Mouse (Mus musculus) hindlimb bud, embryonic 11.5 days (tissue): ENCODE measurements around the gene Zmym3.

Experiments
- DNase-seq: peaks from one replicate; pipeline ENCODE4 v3.0.0-alpha.2; 2012; ENCODE audit warnings: low read depth, low spot score; ENCODE audit errors: extremely low spot score

The Zmym3 gene

DNA sequence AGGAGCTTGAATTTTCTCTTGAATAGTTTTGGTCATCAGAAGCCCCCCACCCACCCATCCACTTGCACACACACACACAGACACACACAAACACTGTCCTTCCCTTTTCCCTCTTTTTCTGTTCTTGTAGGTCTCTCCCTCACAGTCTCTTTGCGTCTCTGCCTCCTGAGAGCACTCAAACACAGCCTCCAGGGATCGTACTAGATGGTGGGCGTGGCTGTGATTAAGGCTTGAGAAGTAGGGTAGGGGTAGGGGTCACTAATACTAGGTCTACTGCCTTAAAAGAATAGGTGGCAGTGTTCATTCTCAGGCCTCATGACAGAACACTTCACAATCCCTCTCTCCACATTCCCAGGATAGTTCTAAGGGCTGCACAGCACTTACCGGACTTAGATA lies at the start of gene Zmym3:
Zmym3 (minus strand) TSS at position 150 of the 396 bp plus-strand sequence.
- DNase-seq, result no peak

DNA sequence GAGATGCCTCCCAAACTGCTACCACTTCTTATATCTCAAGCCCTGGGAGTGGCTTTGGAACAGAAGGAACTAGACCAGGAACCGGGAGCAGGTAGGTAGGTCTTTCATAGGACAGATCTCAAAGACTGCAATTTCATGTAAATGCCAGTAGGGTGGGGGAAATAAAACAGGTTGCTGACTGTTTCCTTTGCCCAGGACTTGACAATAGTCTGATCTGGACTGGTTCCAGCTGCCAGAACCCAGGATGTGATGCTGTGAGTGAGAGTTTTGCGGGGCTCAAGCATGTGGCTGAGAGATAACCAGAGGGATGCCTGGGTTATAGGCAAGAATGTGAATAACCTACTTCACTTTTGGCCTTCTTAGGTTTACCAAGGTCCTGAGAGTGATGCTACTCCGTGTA lies 30.9 kb upstream of the Zmym3 start:
- DNase-seq, result no peak

- DNase-seq, result no peak
These were observed 30.5 kb upstream of the Zmym3 start for GRCm38 (mm10) chrX:101451147-101451546.

GRCm38 (mm10) chrX:101448886-101449475 lies 28.3 kb upstream of the Zmym3 start, which contains the start of gene Itgb1bp2:
Itgb1bp2 (plus strand) TSS chrX:101449088.
- DNase-seq, result no peak

DNA sequence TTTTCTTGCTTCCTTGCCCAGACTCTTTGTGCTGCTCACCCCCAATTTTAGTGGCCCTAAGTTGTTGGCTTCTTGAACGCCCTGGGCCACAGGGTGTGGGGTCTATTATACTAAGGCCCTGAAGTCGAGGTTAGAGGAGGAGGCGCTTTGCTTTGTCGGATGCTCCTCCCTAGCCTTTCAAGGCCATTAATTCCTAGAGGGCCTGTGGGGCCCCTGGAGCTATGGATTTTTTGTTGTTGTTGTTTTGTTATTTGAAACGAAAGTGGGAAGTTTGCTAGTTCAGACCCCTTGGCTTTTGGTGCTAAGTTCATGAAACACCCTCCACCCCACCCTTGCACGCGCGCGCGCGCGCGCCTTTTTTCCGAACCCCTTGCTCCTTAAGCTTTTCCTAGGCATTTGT lies 9.3 kb upstream of the Zmym3 start:
- no peak for DNase-seq

- peak; percentile 88 for DNase-seq
These were observed 8.7 kb upstream of the Zmym3 start, which contains the start of gene Nono for GRCm38 (mm10) chrX:101429142-101429949. Nono (plus strand) TSS chrX:101429318.

DNA sequence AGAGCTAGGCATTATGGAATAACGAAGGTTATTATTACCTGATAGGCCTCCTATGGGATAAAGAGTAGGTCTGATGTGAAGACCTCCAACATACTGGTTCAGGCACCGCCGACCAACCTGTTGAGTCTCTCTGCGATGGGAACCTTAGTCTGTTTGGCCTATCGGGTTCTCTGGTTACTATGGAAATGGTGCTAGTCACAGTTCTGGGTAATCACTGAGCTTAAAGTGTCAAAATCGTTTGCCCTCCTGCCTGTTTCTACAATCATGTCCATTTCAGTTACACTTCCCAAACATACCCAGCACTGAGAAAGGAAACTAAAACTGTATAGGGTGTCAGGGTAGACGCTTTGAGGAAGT lies 8.1 kb upstream of the Zmym3 start:
- no peak for DNase-seq

DNA sequence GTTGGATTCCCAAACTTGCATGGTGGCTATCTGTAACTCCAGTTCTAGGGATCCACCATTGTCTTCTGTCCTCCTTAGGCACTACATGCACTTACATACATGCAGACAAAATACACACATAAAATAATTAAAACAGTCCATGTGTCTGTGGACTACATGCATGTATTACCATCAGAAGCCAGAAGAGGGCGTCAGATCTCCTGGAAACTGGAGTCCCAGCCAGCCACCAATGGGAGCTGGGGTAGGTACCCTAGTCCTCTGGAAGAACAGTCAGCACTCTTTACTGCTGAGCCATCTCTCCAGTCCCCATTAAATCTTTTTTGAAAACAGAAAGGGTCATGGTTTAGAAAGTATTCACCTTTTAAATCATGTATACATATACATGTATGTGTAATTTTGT lies 7.1 kb upstream of the Zmym3 start:
- DNase-seq, result no peak

- DNase-seq, result no peak
These were observed 2.8 kb upstream of the Zmym3 start for GRCm38 (mm10) chrX:101423462-101423861.

GRCm38 (mm10) chrX:101419725-101420699 lies 637 bp downstream of the Zmym3 start:
- DNase-seq, result no peak

- no peak for DNase-seq
These were observed 1.5 kb downstream of the Zmym3 start for GRCm38 (mm10) chrX:101418946-101419724.

GRCm38 (mm10) chrX:101396459-101396858 lies 24.2 kb downstream of the Zmym3 start:
- no peak for DNase-seq

DNA sequence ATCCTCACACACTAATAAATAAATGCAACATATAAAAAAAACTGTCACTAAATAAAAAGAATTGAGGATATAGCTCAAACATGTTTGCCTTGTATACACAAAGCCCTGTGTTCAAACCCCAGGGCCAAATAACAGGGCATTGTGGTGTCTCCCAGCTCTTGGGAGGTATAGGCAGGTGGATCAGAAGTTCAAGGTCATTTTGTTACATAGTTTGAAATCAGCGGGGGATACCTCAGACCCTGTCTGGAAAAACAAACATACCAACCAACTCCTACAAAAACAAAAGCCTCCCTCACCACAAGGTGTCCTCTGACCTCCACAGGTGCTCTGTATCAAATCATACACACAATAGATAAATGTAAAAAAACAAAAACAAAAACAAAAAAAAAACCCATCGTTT lies 26.3 kb downstream of the Zmym3 start:
- DNase-seq, result no peak

GRCm38 (mm10) chrX:101388866-101389537 lies 31.6 kb downstream of the Zmym3 start:
- DNase-seq, result no peak

DNA sequence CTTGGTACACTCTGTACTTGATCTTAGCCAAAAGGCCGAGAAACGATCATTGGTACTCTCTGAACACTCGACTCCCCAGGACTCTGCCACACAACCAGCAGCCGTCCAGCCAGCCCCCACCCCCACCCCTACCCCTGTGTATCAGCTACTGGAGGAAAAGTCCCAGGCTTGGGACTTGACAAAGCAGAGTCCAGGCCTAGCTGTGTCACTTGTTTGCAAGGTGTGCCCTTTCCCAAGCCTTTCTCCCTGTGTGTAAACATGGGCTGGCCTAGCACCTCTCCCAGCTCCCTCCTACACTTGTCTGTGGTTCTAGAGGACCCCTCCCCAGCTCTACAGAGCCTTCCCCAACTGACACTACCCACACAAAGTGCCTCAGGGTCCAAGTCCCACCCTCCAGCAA lies 34.4 kb downstream of the Zmym3 start:
- DNase-seq, result no peak

GRCm38 (mm10) chrX:101384439-101385137 lies 36.1 kb downstream of the Zmym3 start:
- no peak for DNase-seq

DNA sequence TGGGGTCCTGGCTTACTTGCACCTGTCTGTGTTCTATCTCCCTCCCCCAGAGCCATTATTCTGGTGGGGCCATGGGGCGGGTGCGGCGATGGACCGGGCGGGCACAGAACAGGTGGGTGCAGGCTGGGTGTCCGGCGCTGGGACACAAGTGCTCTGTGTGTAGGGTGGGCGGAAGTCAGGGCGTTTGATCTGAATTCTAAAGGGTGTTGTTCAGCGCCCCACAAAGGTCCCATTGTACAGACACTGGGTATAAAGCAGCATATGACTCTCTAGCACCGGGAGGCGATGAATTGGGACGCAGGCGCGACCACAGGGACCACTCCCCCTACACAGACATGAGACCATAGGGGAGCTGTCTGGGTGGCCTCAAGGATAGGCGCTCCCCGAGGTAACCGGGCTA lies 37.2 kb downstream of the Zmym3 start:
- DNase-seq, result no peak

GRCm38 (mm10) chrX:101379744-101380143 lies 40.9 kb downstream of the Zmym3 start:
- DNase-seq, result no peak

- DNase-seq, result no peak
These were observed 43.6 kb downstream of the Zmym3 start for GRCm38 (mm10) chrX:101377076-101377475.
